Mouse (Mus musculus) heart, adult 18-20 months (tissue): ENCODE data around the gene Itga5. TPM values are rescaled to one million over a fixed set of nuclear protein-coding genes. Genes with fewer than 3 reads are reported as not detected.

Experiments used
- DNase-seq, 2 experiments: peaks; one replicate each; pipeline ENCODE4 v3.0.0; 2021 to 2022; ENCODE audit warnings: mixed read lengths in 1 of 2
- total RNA-seq, 2 experiments: library from RNA; stranded (reverse); gene quantifications; 2 replicates each; pipeline ENCODE4 v1.2.3; 2021

The Itga5 gene
- total RNA-seq, 2 experiments from 2014 or later = 30.8 to 37.3 TPM

- peak; percentile 69 to 78 for DNase-seq
Observed at GRCm38 (mm10) chr15:103365471-103366375, 840 bp downstream of the Itga5 start.

- no peak for DNase-seq
Observed at GRCm38 (mm10) chr15:103364761-103365160, 1.8 kb downstream of the Itga5 start.

- no peak for DNase-seq
Observed at GRCm38 (mm10) chr15:103363809-103364208, 2.8 kb downstream of the Itga5 start.

- DNase-seq = no peak
Observed at GRCm38 (mm10) chr15:103362950-103363349, 3.6 kb downstream of the Itga5 start.

GRCm38 (mm10) chr15:103362333-103362732 is 4.2 kb downstream of the Itga5 start:
- DNase-seq = no peak

- no peak for DNase-seq
Observed at GRCm38 (mm10) chr15:103361269-103361668, 5.3 kb downstream of the Itga5 start.

- DNase-seq = peak in 1 of 2 experiments; percentile 84
Observed at GRCm38 (mm10) chr15:103359869-103360602, 6.5 kb downstream of the Itga5 start.

- peak in 1 of 2 experiments; percentile 61 for DNase-seq
Observed at GRCm38 (mm10) chr15:103359122-103359510, 7.4 kb downstream of the Itga5 start.

GRCm38 (mm10) chr15:103358278-103359121 is 8.1 kb downstream of the Itga5 start:
- DNase-seq = peak in 1 of 2 experiments; percentile 73

GRCm38 (mm10) chr15:103357817-103358216 is 8.7 kb downstream of the Itga5 start:
- DNase-seq = no peak

- no peak for DNase-seq
Observed at GRCm38 (mm10) chr15:103356130-103356529, 10.4 kb downstream of the Itga5 start.

- peak in 1 of 2 experiments; percentile 71 for DNase-seq
Observed at GRCm38 (mm10) chr15:103355420-103355819, 11.1 kb downstream of the Itga5 start.

- DNase-seq = no peak
Observed at GRCm38 (mm10) chr15:103354690-103355089, 11.9 kb downstream of the Itga5 start.

GRCm38 (mm10) chr15:103353511-103354256 is 12.9 kb downstream of the Itga5 start:
- no peak for DNase-seq

GRCm38 (mm10) chr15:103352856-103353255 is 13.7 kb downstream of the Itga5 start:
- DNase-seq = peak in 1 of 2 experiments; percentile 77

GRCm38 (mm10) chr15:103347275-103347684 is 19.3 kb downstream of the Itga5 start:
- DNase-seq = peak; percentile 70 to 84

- peak in 1 of 2 experiments; percentile 6 for DNase-seq
Observed at GRCm38 (mm10) chr15:103345789-103346188, 20.8 kb downstream of the Itga5 start.

- no peak for DNase-seq
Observed at GRCm38 (mm10) chr15:103343556-103343955, 23.0 kb downstream of the Itga5 start.

GRCm38 (mm10) chr15:103343008-103343407 is 23.6 kb downstream of the Itga5 start:
- DNase-seq = no peak

- DNase-seq = peak; percentile 78 to 88
Observed at GRCm38 (mm10) chr15:103342415-103342814, 24.1 kb downstream of the Itga5 start.

- peak in 1 of 2 experiments; percentile 2 for DNase-seq
Observed at GRCm38 (mm10) chr15:103341547-103341946, 25.0 kb downstream of the Itga5 start.
